Mouse (Mus musculus) embryonic facial prominence, embryonic 15.5 days (tissue): ENCODE measurements around the gene Thtpa. TPM values are rescaled to one million over a fixed set of nuclear protein-coding genes. Genes with fewer than 3 reads are reported as not detected.

Source experiments
- ATAC-seq: fragments of 200-750 bp; cut with Nextera tagmentation; 2 replicates; pipeline ENCODE4 v1.8.0; 2017; ENCODE audit warnings: low read depth, moderate TSS enrichment; ENCODE audit not compliant: insufficient number of reproducible peaks, low FRiP score, low TSS enrichment
- H3K27ac ChIP-seq: fragments of 300-500 bp; sonication (generic); replicated peaks from 2 replicates; pipeline ENCODE4 v1.5.1; 2015; ENCODE audit warnings: mild to moderate bottlenecking, inconsistent platforms
- H3K27me3 ChIP-seq: fragments of 300-500 bp; sonication (generic); 2 replicates; pipeline ENCODE4 v1.6.1; 2015; ENCODE audit warnings: inconsistent platforms
- H3K36me3 ChIP-seq: fragments of 300-500 bp; sonication (generic); 2 replicates; pipeline ENCODE4 v1.6.1; 2015; ENCODE audit warnings: mild to moderate bottlenecking, inconsistent platforms
- H3K4me1 ChIP-seq: fragments of 300-500 bp; sonication (generic); 2 replicates; pipeline ENCODE4 v1.6.1; 2015; ENCODE audit warnings: inconsistent platforms
- H3K4me2 ChIP-seq: fragments of 300-500 bp; sonication (generic); replicated peaks from 2 replicates; pipeline ENCODE4 v1.6.1; 2015; ENCODE audit warnings: mild to moderate bottlenecking, inconsistent platforms
- H3K4me3 ChIP-seq: fragments of 300-500 bp; sonication (generic); replicated peaks from 2 replicates; pipeline ENCODE4 v1.5.1; 2015; ENCODE audit warnings: mild to moderate bottlenecking, inconsistent platforms
- H3K9ac ChIP-seq: fragments of 300-500 bp; sonication (generic); 2 replicates; pipeline ENCODE4 v1.6.1; 2015; ENCODE audit warnings: inconsistent platforms
- H3K9me3 ChIP-seq: fragments of 300-500 bp; sonication (generic); replicated peaks from 2 replicates; pipeline ENCODE4 v1.6.1; 2016; ENCODE audit warnings: inconsistent platforms
- WGBS: fragments of 180-500 bp; shearing (Covaris S2); methylation state at CpG from one replicate; pipeline ENCODE4 v1.1.7; 2015; 5-methylcytosine and 5-hydroxymethylcytosine counted together
- polyA plus RNA-seq: library from polyadenylated mRNA; unstranded; fragments of >200 nt; fragmentation: Nextera tagmentation; extraction: Ambion mirVana; gene quantifications from 2 replicates; pipeline ENCODE4 v1.2.1, GENCODE M21; 2015

Gene Thtpa
- polyA plus RNA-seq, 1 experiment from 2014 or later, result 21.5 TPM

DNA sequence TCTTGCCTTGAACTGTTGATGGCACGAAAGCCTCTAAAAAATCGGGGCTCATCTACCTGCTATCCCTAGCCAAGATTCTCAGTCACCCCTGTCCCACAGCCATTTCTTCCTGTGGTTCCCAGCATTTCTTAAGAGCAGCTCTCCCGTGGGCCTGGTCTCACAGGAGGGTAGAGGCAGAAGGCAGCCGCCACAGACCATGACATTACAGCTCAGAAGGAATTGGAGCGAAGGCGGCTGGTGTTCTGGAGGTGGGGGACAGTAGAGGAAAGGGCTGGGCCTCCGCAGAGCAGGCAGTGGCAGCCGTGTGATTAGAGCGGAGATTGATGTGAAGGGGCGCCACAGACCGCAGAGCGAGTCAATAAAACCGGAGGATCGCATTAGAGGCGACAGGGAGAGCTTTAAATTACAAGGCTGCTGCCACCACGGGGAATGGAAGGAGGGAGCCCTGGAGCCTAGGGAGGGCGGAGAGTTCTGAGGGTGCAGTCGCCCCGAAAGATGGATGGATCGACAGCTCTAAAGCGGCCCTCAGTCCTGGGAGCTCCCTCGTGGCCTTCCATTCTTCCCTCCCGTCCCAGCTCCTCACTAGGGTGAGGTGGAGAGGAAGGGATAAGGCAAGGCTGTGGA lies 16.1 kb upstream of the Thtpa start:
- H3K9ac ChIP-seq, result no peak overlapping the region
- H3K4me2 ChIP-seq, result peak overlapping the region; percentile 42
- H3K27ac ChIP-seq, result peak overlapping the region; percentile 31
- WGBS, result 12% methylated on average over 23 of the region's 23 CpGs
- H3K4me3 ChIP-seq, result 0 out of 2 replicates have a peak overlapping the region, but pooled peaks have one; percentile 8
- H3K4me1 ChIP-seq, result peaks cover 30% of the 10 kb centered on the region
- ATAC-seq, result peak; percentile 59
- no peaks in the 10 kb centered on the region for H3K9me3 ChIP-seq
- no peaks in the 10 kb centered on the region for H3K36me3 ChIP-seq
- H3K27me3 ChIP-seq, result 0 out of 2 replicates have a peak, but pooled peaks cover 2% of the 10 kb centered on the region

DNA sequence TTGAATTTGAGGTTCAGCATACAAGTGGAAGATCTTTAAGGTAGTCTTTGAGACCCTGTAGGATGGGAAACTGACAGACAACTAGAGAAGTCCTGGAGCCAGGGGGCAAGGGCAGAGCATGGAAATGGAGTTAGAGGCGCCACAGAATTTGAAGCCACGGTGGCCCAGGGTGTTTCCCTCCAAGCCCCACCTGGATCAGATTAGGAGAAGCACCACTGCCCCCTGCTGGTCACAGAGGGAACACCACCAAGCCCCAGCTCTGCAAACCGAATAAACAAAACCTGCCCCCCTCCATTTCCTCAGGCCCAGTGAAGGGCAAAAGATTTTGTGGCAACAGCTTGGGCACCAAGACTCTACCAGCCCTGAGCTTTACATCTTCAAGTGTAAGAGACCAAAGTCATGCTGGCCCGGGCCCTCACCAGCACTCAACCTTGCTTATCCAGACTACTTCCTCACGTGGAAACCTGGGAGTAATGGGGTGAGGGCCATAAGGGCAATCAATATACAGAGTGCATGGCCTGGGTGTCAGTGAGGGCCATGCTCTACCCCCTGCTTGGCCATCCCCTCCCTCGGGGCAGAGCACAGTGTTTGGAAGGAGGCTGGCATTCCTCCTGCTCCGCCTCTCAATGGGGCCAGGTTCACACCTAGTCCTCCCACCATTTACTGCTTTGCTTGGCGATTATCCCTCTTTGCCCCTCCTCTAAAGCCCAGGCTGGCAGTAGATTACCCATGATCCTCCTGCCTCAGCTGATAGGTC lies 15.2 kb upstream of the Thtpa start:
- no peak overlapping the region for H3K4me3 ChIP-seq
- H3K27ac ChIP-seq, result peak overlapping the region; percentile 31; the same call in 1 of the 2 replicates
- peak; percentile 5; the same call in 1 of the 2 replicates for ATAC-seq

DNA sequence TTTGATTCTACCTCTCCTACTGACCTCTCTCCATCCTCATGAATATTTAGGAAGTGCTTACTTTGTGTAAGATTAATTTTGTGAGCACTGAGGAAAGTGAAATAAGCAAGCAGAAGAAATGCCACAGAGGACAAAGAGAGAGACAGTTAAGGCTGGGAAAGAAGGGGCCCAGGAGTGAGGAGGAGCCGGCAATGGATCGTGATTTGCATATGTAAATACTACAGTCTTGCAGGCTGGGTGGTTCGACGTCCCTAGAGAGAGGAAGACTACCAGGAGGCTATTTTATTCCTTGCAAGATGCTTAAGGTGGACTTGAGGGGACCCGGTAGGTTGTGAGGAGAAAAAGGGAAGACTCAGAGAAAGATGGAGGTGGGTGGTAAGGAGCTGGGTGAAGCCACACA lies 13.5 kb upstream of the Thtpa start:
- 47% methylated on average over 5 of the region's 5 CpGs for WGBS
- Histone ChIP-seq H3K27ac (no peak overlapping the region), H3K9ac (no peak overlapping the region), H3K27me3 (0 out of 2 replicates have a peak, but pooled peaks cover 2% of the 10 kb centered on the region), H3K9me3 (no peaks in the 10 kb centered on the region), H3K4me2 (no peak overlapping the region), H3K4me1 (peaks cover 27% of the 10 kb centered on the region), H3K4me3 (no peak overlapping the region), H3K36me3 (no peaks in the 10 kb centered on the region)
- no peak for ATAC-seq

More for the DNA sequence above, 15.2 kb upstream of the Thtpa start:
- Histone ChIP-seq H3K9ac (no peak overlapping the region), H3K36me3 (no peaks in the 10 kb centered on the region), H3K9me3 (no peaks in the 10 kb centered on the region), H3K4me2 (peak overlapping the region; percentile 42), H3K27me3 (0 out of 2 replicates have a peak, but pooled peaks cover 2% of the 10 kb centered on the region), H3K4me1 (peaks cover 30% of the 10 kb centered on the region)
- WGBS, result 22% methylated on average over 8 of the region's 8 CpGs

DNA sequence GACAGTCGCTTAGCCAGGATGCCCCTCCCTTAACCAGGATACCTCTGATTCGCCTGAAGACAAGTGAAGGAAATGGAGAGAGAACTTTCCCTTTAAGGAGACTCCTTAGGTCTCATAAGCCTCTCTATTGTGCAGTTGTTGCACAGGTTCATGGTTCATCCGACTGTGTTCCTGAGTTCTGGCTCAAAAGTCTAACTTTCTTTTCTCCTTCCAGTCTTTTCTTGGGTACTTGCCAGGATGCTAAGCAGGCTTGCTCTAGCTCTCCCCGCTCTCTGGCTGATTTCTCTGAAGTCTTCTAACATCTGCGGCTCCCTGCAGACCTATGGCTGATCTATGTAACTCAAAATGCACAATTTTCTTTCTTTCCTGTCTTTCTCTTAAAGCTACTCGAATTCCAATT lies 11.1 kb upstream of the Thtpa start:
- no peak overlapping the region for H3K9ac ChIP-seq
- H3K9me3 ChIP-seq, result no peaks in the 10 kb centered on the region
- 44% methylated on average over 6 of the region's 6 CpGs for WGBS
- H3K36me3 ChIP-seq, result no peaks in the 10 kb centered on the region
- no peaks in the 10 kb centered on the region for H3K27me3 ChIP-seq
- H3K4me3 ChIP-seq, result no peak overlapping the region
- H3K4me2 ChIP-seq, result no peak overlapping the region
- H3K4me1 ChIP-seq, result peaks cover 13% of the 10 kb centered on the region
- no peak overlapping the region for H3K27ac ChIP-seq
- no peak for ATAC-seq

DNA sequence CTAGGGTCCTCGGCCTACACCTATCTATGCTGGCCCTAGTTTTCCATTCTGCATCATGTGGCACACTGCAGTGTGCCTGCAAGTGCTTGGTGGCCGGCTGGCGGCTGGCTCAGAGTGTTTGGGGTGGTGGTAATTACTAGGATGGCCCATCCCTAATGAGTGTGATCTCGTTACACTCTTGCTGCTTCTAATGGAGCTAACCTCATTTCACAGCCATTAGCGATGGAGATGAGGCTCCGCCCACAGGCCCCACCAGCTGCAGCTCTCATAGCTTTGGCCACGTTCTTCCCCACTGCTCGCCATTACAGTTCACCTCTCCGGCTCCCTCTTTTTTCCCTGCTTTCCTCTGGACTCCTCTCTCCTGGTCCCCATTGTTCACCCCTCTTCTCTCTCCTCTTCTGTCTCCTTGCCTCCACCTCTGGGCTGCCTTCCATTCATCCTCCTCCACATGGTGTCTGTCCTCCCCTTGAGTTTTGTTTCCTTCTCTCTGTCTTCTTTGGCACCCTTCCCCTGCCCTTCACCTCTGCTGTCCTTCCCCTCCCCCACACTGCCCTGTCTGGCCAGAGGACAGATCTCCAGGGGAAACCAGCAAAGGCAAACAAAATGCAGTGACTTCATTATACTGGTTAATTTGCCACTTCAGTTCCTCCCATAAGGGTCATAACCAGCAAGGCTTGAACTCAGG lies 9.1 kb upstream of the Thtpa start:
- H3K36me3 ChIP-seq, result no peaks in the 10 kb centered on the region
- H3K4me2 ChIP-seq, result no peak overlapping the region
- WGBS, result 49% methylated on average over 9 of the region's 9 CpGs
- H3K4me1 ChIP-seq, result peaks cover 6% of the 10 kb centered on the region; the same call in 1 of the 2 replicates
- H3K9ac ChIP-seq, result no peak overlapping the region
- H3K9me3 ChIP-seq, result no peaks in the 10 kb centered on the region
- H3K27ac ChIP-seq, result no peak overlapping the region
- H3K4me3 ChIP-seq, result no peak overlapping the region
- ATAC-seq, result 0 out of 2 replicates have a peak, but pooled peaks have one; percentile 40
- H3K27me3 ChIP-seq, result no peaks in the 10 kb centered on the region

DNA sequence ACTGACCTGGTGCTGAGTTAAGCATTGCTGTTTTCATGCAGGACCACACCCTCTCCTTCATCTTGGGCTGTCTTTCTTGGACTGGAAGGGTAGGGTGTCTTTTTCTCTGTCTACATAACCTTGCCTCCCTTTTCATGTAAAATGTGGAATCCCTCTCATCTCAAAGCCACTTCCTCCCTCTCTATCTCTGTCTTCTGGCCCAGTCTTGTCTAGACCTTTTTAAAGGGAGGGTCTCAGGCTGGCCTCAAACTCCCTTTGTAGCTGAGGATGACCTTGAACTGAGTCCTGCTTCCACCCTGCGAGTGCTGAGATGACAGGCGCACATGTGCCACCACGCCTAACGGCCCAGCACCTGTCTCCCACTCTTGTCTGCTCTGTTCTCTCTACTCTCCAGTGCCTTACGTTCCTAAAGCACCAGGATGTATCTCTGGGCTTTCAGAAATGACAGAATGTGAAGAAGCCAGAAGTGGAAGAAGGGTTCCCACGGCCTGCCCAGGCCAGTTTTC lies 8.5 kb upstream of the Thtpa start:
- WGBS, result 86% methylated on average over 6 of the region's 6 CpGs
- H3K9me3 ChIP-seq, result no peaks in the 10 kb centered on the region
- H3K27me3 ChIP-seq, result no peaks in the 10 kb centered on the region
- H3K4me2 ChIP-seq, result no peak overlapping the region
- no peaks in the 10 kb centered on the region for H3K36me3 ChIP-seq
- peaks cover 10% of the 10 kb centered on the region for H3K4me1 ChIP-seq
- no peak overlapping the region for H3K9ac ChIP-seq
- ATAC-seq, result no peak
- no peak overlapping the region for H3K27ac ChIP-seq
- H3K4me3 ChIP-seq, result no peak overlapping the region

DNA sequence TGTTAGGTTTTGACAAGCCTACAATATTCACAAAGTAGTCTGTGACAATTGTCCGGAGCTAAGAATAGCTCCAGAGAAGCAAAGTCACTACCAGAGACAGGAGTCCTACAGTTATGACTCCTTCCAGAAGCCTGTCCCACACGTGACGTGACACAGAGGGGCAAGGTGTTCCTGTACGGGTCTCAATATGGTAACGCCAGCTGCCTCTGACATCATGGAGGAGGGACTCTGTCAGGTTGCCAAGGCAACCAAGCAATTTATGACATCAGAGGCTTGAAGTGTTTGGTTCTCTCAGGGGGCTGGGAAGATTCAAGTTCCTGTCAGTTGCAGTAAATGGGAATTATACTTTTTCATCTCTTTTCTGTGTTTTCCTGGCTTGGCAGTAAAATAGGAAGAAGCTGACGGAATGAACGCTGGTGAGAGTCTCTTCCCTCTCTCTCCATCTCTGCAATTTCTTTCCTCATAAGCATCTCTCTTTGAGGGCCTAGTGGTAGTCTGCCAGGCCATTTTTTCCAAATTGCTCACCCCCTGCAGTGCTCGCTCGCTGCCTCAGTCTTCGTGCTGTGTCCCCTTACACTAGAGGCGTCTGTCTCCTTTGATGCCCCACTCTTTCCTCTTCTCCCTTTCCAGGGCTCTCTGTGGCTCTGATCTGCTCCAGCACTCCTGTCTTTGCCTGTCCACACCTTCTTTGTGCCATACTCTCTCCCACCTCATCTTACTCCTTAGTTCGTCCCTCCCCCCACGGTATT lies 5.2 kb upstream of the Thtpa start:
- Histone ChIP-seq H3K4me3 (no peak overlapping the region), H3K4me1 (peaks cover 24% of the 10 kb centered on the region), H3K9ac (no peak overlapping the region), H3K9me3 (no peaks in the 10 kb centered on the region), H3K36me3 (no peaks in the 10 kb centered on the region), H3K4me2 (no peak overlapping the region), H3K27me3 (no peaks in the 10 kb centered on the region), H3K27ac (no peak overlapping the region)
- ATAC-seq, result no peak
- 65% methylated on average over 13 of the region's 13 CpGs for WGBS

DNA sequence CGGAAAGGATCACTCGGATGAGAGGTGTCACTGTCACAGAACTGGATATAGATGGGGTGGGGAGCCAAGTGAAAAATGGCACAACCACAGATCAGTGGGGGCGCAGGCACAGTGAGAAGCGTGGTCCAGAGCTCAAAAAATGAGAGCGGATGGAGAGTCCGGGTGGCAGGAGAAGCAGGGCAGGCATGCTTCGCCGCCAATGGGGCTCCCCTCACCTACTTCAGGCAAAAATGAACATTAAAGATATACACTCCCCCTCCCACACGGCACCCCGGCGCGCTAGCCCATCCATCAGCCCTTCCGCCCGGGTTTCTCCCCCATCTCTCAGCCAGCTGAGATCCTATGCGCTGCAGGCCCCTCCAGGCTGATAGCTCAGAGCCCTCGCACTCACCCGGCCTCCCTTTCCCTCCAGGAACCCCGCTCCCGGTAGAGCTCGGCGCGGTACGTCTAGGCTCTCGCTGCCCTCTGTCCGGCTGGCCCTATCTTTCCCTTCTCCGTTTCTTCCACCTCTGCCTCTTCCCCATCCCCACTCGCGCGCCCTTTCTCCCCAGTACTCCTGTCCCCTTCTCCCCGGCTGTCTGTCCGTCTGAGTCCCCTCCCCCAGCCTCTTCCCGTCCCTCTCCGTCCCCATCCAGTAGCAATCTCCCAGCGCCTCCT lies 3.2 kb upstream of the Thtpa start:
- Histone ChIP-seq H3K27ac (peak overlapping the region; percentile 65), H3K27me3 (no peaks in the 10 kb centered on the region), H3K9ac (peak overlapping the region; percentile 47), H3K4me1 (peaks cover 36% of the 10 kb centered on the region), H3K36me3 (no peaks in the 10 kb centered on the region), H3K4me3 (peak overlapping the region; percentile 56), H3K4me2 (peak overlapping the region; percentile 76), H3K9me3 (no peaks in the 10 kb centered on the region)
- 4% methylated on average over 34 of the region's 34 CpGs for WGBS
- no peak for ATAC-seq

DNA sequence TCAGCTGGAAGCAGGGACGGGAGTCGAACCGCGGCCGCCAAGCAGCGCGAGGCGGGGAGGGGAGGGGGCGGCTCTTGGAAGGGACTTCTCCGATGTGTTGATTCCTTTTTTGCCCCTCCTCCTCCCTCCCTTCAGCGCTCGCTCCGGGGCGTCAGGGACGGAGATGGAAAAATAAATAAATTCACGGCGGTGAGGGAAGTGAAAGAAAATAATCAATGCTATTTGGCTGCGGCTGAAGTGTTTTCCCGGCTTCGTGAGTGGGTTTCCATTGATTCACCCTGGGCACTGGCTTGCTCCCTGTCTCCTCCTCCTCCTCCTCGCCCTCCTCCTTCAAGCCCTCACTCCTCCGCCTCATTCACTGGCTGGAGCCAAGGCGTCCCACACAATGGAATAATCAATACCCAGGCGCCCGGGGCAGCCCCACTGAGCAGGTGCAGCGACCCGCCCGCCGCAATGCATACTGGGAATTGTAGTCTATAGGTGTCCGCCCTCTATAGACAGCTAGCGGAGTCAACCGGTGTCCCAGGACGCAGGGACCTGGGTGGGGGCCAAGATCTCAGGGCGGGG lies 2.5 kb upstream of the Thtpa start, which contains the start of gene Zfhx2:
Zfhx2 (minus strand) TSS at position 314 of the 567 bp plus-strand sequence.
- under 1% methylated on average over 34 of the region's 34 CpGs for WGBS
- peak within 1 kb of the TSS; percentile 56 for H3K4me3 ChIP-seq
- H3K9me3 ChIP-seq, result no peaks in the 10 kb centered on the region

DNA sequence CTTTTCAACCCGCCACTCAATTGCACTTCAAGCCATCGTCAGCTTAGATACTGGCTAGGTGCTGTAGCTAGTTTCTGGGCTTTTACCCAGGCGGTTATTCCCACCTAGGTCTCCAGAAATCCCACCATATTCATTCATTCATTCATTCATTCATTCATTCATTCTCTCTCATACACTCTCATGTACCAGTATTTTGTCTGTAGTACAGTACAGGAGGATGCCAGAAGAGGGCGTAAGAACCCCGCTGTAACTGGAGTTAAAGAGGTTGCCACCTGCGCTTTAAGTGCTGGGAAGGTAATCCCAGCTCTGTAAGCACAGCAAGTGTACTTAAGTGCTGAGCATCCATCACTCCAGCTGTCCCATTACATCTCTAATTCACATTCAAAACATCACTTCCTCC lies 657 bp upstream of the Thtpa start:
- Histone ChIP-seq H3K9me3 (no peaks in the 10 kb centered on the region), H3K27me3 (no peaks in the 10 kb centered on the region), H3K27ac (no peak overlapping the region), H3K9ac (no peak overlapping the region), H3K4me1 (peaks cover 41% of the 10 kb centered on the region), H3K36me3 (peaks cover 8% of the 10 kb centered on the region), H3K4me3 (0 out of 2 replicates have a peak overlapping the region, but pooled peaks have one; percentile 80), H3K4me2 (peak overlapping the region; percentile 66; the same call in 1 of the 2 replicates)
- no peak for ATAC-seq
- WGBS, result 43% methylated on average over 6 of the region's 6 CpGs

More for the DNA sequence above, 2.5 kb upstream of the Thtpa start, which contains the start of gene Zfhx2:
- Histone ChIP-seq H3K4me1 (peaks cover 43% of the 10 kb centered on the region), H3K36me3 (no peaks in the 10 kb centered on the region), H3K9ac (peak within 1 kb of the TSS; percentile 47), H3K27me3 (no peaks in the 10 kb centered on the region), H3K4me2 (peak within 1 kb of the TSS; percentile 76), H3K27ac (peak within 1 kb of the TSS; percentile 65)
- peak; percentile 90 for ATAC-seq
